Mouse (Mus musculus) heart, postnatal 36 days (tissue): Measurements from ENCODE around the gene Ccdc38. TPM values are rescaled to one million over a fixed set of nuclear protein-coding genes. Genes with fewer than 3 reads are reported as not detected.
"Not testable (repeated sequence)": the region's sequence is repeated elsewhere in the genome, so short reads cannot be mapped to it uniquely, and the experiment has no call there.

Experiments used
- DNase-seq, 2 experiments: peaks; one replicate each; pipeline ENCODE4 v3.0.0; 2021 to 2022
- intact Hi-C: fragments of 180-260 bp; cut with DNase I; formaldehyde crosslinking; loops from one replicate; pipeline ENCODE4 v1.15.1; 2025
- total RNA-seq, 2 experiments: library from RNA; stranded (reverse); gene quantifications; 2 replicates each; pipeline ENCODE4 v1.2.3; 2021

Ccdc38 gene
- total RNA-seq, 2 experiments from 2014 or later, result not detected

DNA sequence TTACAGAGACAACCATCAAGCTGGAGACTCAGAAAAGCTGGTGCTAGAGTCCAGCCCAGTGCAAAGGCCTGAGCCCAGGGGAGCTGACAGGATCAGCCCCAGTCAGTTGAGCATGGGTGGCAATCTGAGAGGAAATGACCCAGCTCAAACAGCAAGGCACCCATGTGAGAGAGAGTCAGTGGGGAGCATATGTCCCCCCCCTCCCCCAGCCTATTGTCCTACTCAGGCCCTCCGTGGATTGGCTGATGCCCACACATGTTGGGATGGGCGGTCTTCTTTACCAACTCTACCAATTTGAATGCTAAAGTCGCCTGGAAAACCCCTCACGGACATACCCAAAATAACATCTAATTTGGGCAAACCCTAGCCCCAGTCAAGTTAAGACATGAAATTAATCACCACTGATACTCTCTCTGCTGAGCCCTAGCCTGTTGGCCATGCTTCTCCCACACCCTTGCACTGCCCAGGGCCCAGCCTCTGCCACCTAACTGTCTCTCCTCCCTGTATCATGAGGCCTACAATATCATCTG lies 7.4 kb downstream of the Ccdc38 start:
- intact Hi-C loops, result loop anchor here (2.0 to 10.0 kb wide), 2 partner anchors 61 to 483 kb away; no protein-coding TSS in a partner anchor
- no peak for DNase-seq

- peak; percentile 71 to 84 for DNase-seq
- intact Hi-C loops, result loop anchor here (1.0 to 10.0 kb wide), 3 partner anchors 62 to 484 kb away; no protein-coding TSS in a partner anchor
Measured at GRCm38 (mm10) chr10:93548991-93549390, 8.6 kb downstream of the Ccdc38 start.

- no peak for DNase-seq
- intact Hi-C loops, result loop anchor here (1.0 to 10.0 kb wide), 3 partner anchors 63 to 485 kb away; no protein-coding TSS in a partner anchor
Measured at GRCm38 (mm10) chr10:93549821-93550220, 9.4 kb downstream of the Ccdc38 start.

- intact Hi-C loops, result no loop called here
- DNase-seq, result no peak
Measured at GRCm38 (mm10) chr10:93552596-93552995, 12.2 kb downstream of the Ccdc38 start.

DNA sequence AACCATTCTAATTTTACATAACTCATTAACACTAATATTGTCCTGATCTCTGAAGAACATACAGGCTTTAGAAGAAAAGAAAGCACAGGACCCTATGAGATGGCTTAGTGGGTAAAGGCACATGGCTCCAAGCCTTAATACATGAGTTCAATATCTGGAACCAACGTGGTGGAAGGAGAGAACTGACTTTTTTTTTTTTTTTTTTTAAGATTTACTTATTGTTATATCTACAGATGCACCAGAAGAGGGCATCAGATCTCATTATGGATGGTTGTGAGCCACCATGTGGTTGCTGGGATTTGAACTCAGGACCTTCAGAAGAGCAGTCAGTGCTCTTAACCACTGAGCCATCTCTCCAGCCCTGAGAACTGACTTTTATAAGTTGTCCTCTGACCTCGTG lies 17.5 kb downstream of the Ccdc38 start:
- DNase-seq, intact Hi-C loops: not testable (repeated sequence)

DNA sequence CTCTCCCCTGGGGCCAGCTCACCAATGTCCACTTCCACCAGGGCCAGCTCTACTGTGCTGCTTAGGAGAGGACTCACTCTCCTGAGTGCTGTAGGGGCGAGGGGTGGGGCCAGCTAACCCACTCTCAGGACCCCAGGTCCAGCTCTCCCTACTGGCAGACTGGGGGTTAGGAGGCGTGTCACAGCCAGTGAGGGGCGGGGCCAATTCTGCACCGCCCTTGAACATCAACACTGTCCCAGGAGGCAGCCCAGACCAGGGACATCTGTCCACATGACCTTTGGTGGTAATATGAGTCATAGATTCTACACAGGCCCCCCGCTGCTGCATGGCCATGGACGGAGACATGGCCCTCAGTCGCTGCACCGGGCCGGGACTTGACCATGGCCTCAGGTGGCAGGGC lies 19.4 kb downstream of the Ccdc38 start:
- DNase-seq, result no peak
- intact Hi-C loops, result no loop called here

DNA sequence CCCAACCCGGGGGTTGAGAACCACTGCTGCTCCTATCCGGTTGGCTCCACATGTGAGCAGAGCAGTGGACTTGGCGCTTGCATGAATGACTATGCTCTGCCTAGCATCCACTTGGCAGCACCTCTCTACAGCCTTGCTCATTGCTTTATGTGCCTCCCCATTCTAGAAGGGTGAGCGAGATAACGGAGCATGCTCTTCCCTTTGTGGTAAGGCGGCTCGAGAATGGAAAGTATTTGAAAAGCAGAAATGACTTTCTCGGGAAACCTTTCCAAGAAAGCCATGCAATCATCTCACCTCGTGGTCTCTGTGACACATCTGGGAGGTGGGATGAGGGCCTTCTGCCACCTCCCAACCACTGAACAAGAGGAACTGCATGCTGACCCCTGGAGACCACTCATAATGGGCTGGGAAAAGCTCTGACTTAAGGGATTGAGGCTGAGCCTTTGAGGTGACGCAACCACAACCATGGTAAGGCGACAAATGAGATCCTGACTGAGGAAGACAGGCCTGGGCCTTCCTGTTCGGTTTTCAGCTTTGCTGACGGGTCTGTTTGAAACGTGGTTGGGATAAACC lies 24.2 kb downstream of the Ccdc38 start:
- intact Hi-C loops, result no loop called here

GRCm38 (mm10) chr10:93567066-93567465 lies 26.6 kb downstream of the Ccdc38 start:
- DNase-seq, result no peak
- intact Hi-C loops, result no loop called here

More for the DNA sequence above, 24.2 kb downstream of the Ccdc38 start:
- no peak for DNase-seq

DNA sequence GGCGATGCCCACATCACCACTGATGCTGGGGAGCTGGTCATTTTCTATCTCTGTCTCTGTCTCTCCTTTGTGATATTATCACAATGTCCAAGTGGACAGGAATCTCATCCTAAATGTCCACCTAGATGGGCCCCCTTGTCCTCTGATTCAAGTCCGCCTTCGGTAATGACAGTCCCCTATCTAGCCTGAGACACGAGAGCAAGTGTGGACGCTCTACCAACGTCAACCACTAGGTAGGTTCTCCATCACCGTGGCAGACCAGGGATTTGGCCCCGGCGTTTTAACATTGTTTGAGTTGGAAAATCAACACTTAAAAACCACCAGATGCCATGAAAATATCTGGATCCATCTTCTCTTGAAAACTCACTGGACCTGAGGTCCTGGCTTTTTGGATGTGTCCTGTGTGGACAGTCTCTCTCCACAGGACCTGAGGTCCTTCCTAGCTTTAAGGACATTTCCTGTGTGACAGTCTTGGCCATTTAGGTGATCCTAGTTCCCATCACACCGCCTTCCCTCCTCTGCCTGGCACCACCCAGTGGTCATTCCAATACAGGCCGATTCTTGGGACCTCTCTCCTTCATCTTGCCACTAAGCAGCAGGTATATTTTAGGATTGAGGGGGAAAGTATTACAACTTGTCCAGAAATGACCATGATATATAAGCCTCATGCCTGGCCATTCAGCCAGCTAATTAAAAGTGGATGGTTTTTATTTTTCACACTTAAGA lies 27.6 kb downstream of the Ccdc38 start:
- intact Hi-C loops, result no loop called here
- no peak for DNase-seq

DNA sequence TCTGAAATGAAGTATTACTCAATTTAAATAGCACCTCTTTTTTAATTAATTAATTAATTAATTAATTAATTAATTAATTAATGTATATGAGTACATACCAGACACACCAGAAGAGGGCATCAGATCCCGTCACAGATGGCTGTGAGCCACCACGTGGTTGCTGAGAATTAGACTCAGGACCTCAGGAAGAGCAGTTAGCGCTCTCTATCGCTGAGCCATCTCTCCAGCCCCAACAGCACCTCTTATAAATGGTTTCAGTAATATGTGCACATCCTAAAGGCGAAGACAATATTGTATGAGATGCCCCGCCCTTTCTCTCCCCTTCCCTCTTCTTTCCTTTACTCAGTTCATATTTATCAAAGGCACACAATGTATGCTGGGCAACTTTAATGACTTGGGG lies 28.2 kb downstream of the Ccdc38 start:
- intact Hi-C loops, result no loop called here
- DNase-seq, result no peak

DNA sequence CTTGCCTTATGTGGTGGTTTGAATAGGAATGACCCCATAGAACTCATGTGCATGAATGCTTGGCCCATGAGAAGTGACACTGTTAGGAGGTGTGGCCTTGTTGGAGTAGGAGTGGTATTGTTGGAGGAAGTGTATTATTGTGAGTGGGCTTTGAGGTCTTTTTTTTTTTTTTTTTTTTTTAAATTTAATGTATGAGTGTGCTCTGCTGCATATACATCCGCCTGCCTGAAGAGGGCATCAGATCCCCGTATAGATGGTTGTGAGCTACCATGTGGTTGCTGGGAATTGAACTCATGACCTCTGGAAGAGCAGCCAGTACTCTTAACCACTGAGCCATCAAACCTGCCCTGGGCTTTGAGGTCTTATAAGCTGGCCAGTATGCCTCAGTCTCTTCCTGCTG lies 31.8 kb downstream of the Ccdc38 start:
- DNase-seq, result no peak
- intact Hi-C loops, result loop anchor here (10.0 kb wide), 1 partner anchor 527 kb away; no protein-coding TSS in a partner anchor

DNA sequence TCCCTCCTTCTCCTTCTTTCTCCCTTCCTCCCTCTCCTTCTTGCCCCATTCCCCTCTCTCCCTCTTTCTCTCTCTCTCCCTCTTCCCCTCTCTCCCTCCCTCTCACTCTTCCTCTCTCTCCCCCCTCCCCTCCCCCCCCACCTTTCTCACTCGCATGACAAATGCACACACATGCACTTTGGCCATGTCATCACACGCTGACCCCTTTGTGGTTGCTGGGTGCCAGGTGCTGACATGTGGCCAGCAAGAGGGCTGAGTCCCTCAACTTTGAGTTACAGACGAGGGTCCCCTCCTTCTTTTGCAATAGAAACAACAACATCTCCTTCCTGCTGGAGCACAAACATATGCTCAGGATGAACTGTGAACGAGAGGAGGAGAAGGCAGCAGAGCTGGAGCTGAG lies 34.5 kb downstream of the Ccdc38 start:
- intact Hi-C loops, result loop anchor here (5.0 to 10.0 kb wide), 2 partner anchors 283 to 530 kb away; no protein-coding TSS in a partner anchor

DNA sequence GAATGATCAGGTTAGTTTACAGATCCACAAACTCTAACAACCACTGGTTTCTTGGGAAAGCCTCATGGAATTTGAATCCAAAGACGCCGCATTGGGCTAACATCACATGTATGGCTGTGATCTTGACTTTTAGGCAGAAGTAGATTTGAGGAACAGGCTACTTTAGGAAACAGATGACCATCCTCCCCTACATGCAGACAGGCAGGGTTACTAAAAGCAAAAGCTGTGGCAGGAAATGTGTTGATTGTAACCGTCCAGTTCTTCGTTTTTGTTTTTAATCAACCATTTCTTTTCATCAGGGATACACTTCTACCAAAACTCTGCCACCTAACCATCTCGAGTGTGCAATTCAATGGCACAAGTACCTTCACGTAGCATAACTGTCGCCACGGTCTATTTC lies 35.5 kb downstream of the Ccdc38 start:
- no peak for DNase-seq
- intact Hi-C loops, result loop anchor here (5.0 to 10.0 kb wide), 2 partner anchors 284 to 531 kb away; no protein-coding TSS in a partner anchor

More for the DNA sequence above, 34.5 kb downstream of the Ccdc38 start:
- no peak for DNase-seq

- DNase-seq, result peak; percentile 56 to 71
- intact Hi-C loops, result loop anchor here (5.0 to 10.0 kb wide), 2 partner anchors 285 to 533 kb away; no protein-coding TSS in a partner anchor
Measured at GRCm38 (mm10) chr10:93577271-93577886, 36.9 kb downstream of the Ccdc38 start.

DNA sequence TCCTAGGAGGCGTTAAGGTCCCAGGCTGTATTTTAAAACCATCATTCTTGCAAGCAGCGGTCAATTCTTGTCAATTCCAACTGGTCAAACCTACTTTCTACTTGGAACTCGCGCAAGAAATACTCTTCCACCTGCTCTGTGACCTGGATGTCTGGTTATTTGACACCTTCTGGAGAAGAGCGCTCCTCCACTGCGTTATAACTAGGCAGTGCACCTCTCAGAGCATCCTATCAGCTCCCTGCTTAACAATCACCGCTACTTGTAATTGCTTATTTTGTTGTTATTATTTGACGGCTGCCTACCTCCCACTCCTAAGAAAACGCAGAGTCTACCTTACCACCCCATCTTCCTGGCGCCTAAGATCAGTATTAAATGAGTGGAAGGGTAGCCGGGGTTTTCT lies 48.4 kb downstream of the Ccdc38 start:
- intact Hi-C loops, result no loop called here
- no peak for DNase-seq

- intact Hi-C loops, result no loop called here
- DNase-seq, result peak; percentile 95
Measured at GRCm38 (mm10) chr10:93589281-93589848, 48.9 kb downstream of the Ccdc38 start, which contains the start of gene Snrpf. Snrpf (minus strand) TSS chr10:93589706.

GRCm38 (mm10) chr10:93592456-93592855 lies 52.0 kb downstream of the Ccdc38 start:
- intact Hi-C loops, result loop anchor here (10.0 kb wide), 1 partner anchor 522 kb away; no protein-coding TSS in a partner anchor
- DNase-seq, result peak in 1 of 2 experiments; percentile 11

DNA sequence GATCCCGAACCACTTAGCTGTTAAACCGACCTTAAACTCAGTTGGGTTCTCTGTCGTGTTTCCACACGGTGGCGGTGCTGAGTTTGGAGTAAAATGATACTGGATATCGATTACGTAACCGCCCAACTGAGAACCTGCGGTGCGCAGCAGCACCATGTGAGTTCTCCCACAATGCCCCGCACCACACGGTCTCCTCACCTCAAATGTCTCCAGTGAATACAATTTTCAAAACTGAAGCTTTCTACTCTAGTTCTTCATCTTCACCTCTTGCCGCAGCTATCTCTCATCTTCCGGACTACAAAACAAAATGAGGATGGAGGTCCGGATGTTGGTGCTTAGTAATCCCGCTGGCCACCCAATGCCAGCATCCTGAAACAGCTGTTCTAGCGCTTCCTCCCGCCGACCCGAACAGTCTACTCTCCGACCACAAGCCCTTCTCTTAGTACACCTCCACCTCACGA lies 53.6 kb downstream of the Ccdc38 start:
- peak; percentile 81 to 87 for DNase-seq
- intact Hi-C loops, result loop anchor here (1.0 to 10.0 kb wide), 3 partner anchors 183 to 521 kb away; no protein-coding TSS in a partner anchor

DNA sequence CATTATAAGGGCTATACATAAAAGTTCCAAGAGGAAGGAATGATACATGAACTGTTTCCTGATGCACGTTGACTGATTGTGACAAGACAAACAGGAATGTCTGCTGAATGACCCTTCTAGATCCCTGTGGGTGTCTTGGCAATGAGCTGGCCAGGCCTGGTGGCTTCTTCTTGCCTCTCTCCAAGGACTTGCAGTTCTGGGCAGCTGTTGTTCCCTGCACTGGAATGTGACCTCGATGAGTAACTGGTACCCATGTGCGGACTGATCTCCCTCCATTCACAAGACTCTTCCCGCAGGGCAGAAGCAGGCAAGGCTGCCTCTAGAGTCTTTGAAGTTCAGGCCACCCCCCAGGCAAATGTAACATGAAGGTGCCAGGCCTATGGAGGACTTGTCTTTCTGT lies 55.4 kb downstream of the Ccdc38 start:
- no peak for DNase-seq
- intact Hi-C loops, result loop anchor here (10.0 kb wide), 1 partner anchor 519 kb away; no protein-coding TSS in a partner anchor

DNA sequence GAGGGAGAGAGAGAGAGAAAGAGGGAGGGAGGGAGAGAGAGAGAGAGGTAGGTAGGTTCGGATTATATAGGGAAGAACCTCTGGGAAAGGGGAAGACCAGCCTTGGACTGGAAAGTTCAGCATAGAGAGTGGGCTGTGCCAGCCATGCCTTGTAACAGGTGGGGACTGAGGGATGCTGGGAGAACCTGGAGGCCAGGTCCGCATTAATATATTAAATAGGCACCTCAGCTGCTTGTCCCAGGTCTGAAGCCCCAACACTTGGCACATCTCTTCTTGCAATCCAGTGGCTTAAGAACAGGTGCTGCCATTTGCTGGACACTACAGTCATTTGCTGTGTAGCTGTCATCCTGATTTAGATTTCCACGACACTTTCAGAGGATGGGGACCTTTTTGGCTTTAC lies 56.2 kb downstream of the Ccdc38 start:
- no peak for DNase-seq
- intact Hi-C loops, result loop anchor here (10.0 kb wide), 1 partner anchor 518 kb away; no protein-coding TSS in a partner anchor
